Mouse (Mus musculus) forebrain, postnatal 0 days (tissue): ENCODE data around the gene Lrrc4. TPM values are rescaled to one million over a fixed set of nuclear protein-coding genes. Genes with fewer than 3 reads are reported as not detected.

ENCODE experiments used
- ATAC-seq: fragments of 200-750 bp; cut with Nextera tagmentation; 2 replicates; pipeline ENCODE4 v1.8.0; 2017; ENCODE audit warnings: mild to moderate bottlenecking, moderate library complexity
- DNase-seq: peaks from one replicate; pipeline ENCODE4 v3.0.0-alpha.2; 2015
- H3K27ac ChIP-seq: fragments of 300-500 bp; sonication (generic); 2 replicates; pipeline ENCODE4 v1.5.1; 2014; ENCODE audit warnings: low read depth, mild to moderate bottlenecking, antibody characterized with exemption, low read length, moderate library complexity, mixed read lengths
- H3K27me3 ChIP-seq: fragments of 300-500 bp; sonication (generic); 2 replicates; pipeline ENCODE4 v1.6.1; 2014; ENCODE audit warnings: mild to moderate bottlenecking, low read length, mixed read lengths; ENCODE audit not compliant: insufficient read depth
- H3K36me3 ChIP-seq: fragments of 300-500 bp; sonication (generic); 2 replicates; pipeline ENCODE4 v1.6.1; 2014; ENCODE audit warnings: mild to moderate bottlenecking, moderate library complexity; ENCODE audit not compliant: insufficient read depth
- H3K4me1 ChIP-seq: fragments of 300-500 bp; sonication (generic); 2 replicates; pipeline ENCODE4 v1.6.1; 2014; ENCODE audit warnings: antibody characterized with exemption; ENCODE audit not compliant: insufficient read depth
- H3K4me2 ChIP-seq: fragments of 300-500 bp; sonication (generic); 2 replicates; pipeline ENCODE4 v1.6.1; 2014; ENCODE audit warnings: low read depth, mild to moderate bottlenecking, moderate library complexity
- H3K4me3 ChIP-seq: fragments of 300-500 bp; sonication (generic); 2 replicates; pipeline ENCODE4 v1.5.1; 2014; ENCODE audit warnings: low read depth, low read length, mixed read lengths
- H3K9ac ChIP-seq: fragments of 300-500 bp; sonication (generic); 2 replicates; pipeline ENCODE4 v1.6.1; 2014; ENCODE audit warnings: mild to moderate bottlenecking
- H3K9me3 ChIP-seq: fragments of 300-500 bp; sonication (generic); 2 replicates; pipeline ENCODE4 v1.6.1; 2016; ENCODE audit warnings: low read length
- CTCF ChIP-seq: sonication (generic); IDR thresholded peaks from 2 replicates; pipeline ENCODE4 v1.5.1; 2016; ENCODE audit warnings: antibody characterized with exemption, control low read depth, low read depth
- WGBS: fragments of 180-500 bp; shearing (Covaris S2); extraction: QIAGEN DNeasy Blood & Tissue Kit; methylation state at CpG from one replicate; pipeline ENCODE4 v1.1.7; 2014; 5-methylcytosine and 5-hydroxymethylcytosine counted together
- polyA plus RNA-seq: library from polyadenylated mRNA; unstranded; fragments of >200 nt; fragmentation: Nextera tagmentation; extraction: Ambion mirVana; gene quantifications from 2 replicates; pipeline ENCODE4 v1.2.1, GENCODE M21; 2015
- total RNA-seq: library from RNA; depleted of rRNA; stranded (reverse); fragments of >200 nt; gene quantifications from 2 replicates; pipeline ENCODE4 v1.2.3, GENCODE M21; 2014

The Lrrc4 gene
- total and polyA plus RNA-seq, 2 experiments from 2014 or later: 5.4 to 37.1 TPM

GRCm38 (mm10) chr6:28799818-28800217 lies 31.7 kb downstream of the Lrrc4 start:
- no peak for TF ChIP-seq CTCF
- WGBS: 93% methylated on average over 2 of the region's 2 CpGs

GRCm38 (mm10) chr6:28795792-28796515 lies 35.6 kb downstream of the Lrrc4 start:
- Histone ChIP-seq H3K27ac (0 out of 2 replicates have a peak overlapping the region, but pooled peaks have one; percentile 10), H3K27me3 (no peaks in the 10 kb centered on the region), H3K9ac (no peak overlapping the region), H3K4me2 (no peak overlapping the region), H3K4me1 (0 out of 2 replicates have a peak, but pooled peaks cover 7% of the 10 kb centered on the region), H3K36me3 (no peaks in the 10 kb centered on the region), H3K9me3 (no peaks in the 10 kb centered on the region), H3K4me3 (no peak overlapping the region)
- WGBS: 67% methylated on average over 16 of the region's 16 CpGs
- no peak for DNase-seq
- TF ChIP-seq CTCF: no peak
- ATAC-seq: peak; percentile 45

More at GRCm38 (mm10) chr6:28799818-28800217, 31.7 kb downstream of the Lrrc4 start:
- DNase-seq (no peak), ATAC-seq (no peak)
- Histone ChIP-seq H3K4me2 (no peak overlapping the region), H3K9ac (no peak overlapping the region), H3K27ac (no peak overlapping the region), H3K36me3 (no peaks in the 10 kb centered on the region), H3K4me1 (0 out of 2 replicates have a peak, but pooled peaks cover 7% of the 10 kb centered on the region), H3K27me3 (no peaks in the 10 kb centered on the region), H3K9me3 (no peaks in the 10 kb centered on the region), H3K4me3 (no peak overlapping the region)

GRCm38 (mm10) chr6:28795380-28795779 lies 36.2 kb downstream of the Lrrc4 start:
- H3K27ac ChIP-seq: 0 out of 2 replicates have a peak overlapping the region, but pooled peaks have one; percentile 10

GRCm38 (mm10) chr6:28791809-28792208 lies 39.7 kb downstream of the Lrrc4 start:
- ATAC-seq (no peak), DNase-seq (no peak)
- 88% methylated on average over 3 of the region's 3 CpGs for WGBS
- TF ChIP-seq CTCF: no peak
- H3K4me3 ChIP-seq: no peak overlapping the region
- H3K27ac ChIP-seq: no peak overlapping the region
- no peaks in the 10 kb centered on the region for H3K27me3 ChIP-seq
- no peaks in the 10 kb centered on the region for H3K9me3 ChIP-seq
- no peak overlapping the region for H3K4me2 ChIP-seq
- no peak overlapping the region for H3K9ac ChIP-seq
- H3K36me3 ChIP-seq: no peaks in the 10 kb centered on the region
- H3K4me1 ChIP-seq: peaks cover 7% of the 10 kb centered on the region; the same call in 1 of the 2 replicates

More at GRCm38 (mm10) chr6:28795380-28795779, 36.2 kb downstream of the Lrrc4 start:
- 13% methylated on average over 9 of the region's 9 CpGs for WGBS
- Histone ChIP-seq H3K36me3 (no peaks in the 10 kb centered on the region), H3K27me3 (no peaks in the 10 kb centered on the region), H3K9me3 (no peaks in the 10 kb centered on the region), H3K4me1 (0 out of 2 replicates have a peak, but pooled peaks cover 7% of the 10 kb centered on the region), H3K4me3 (no peak overlapping the region), H3K9ac (no peak overlapping the region), H3K4me2 (no peak overlapping the region)
- DNase-seq: peak; percentile 35
- TF ChIP-seq CTCF: no peak
- ATAC-seq: peak; percentile 81

GRCm38 (mm10) chr6:28791183-28791582 lies 40.4 kb downstream of the Lrrc4 start:
- ATAC-seq (no peak), DNase-seq (no peak)
- H3K4me1 ChIP-seq: peaks cover 7% of the 10 kb centered on the region; the same call in 1 of the 2 replicates
- H3K9me3 ChIP-seq: no peaks in the 10 kb centered on the region
- H3K9ac ChIP-seq: no peak overlapping the region
- no peak for TF ChIP-seq CTCF
- no peaks in the 10 kb centered on the region for H3K27me3 ChIP-seq
- no peaks in the 10 kb centered on the region for H3K36me3 ChIP-seq
- no peak overlapping the region for H3K4me2 ChIP-seq
- no peak overlapping the region for H3K4me3 ChIP-seq
- no peak overlapping the region for H3K27ac ChIP-seq
- WGBS: 30% methylated on average over 3 of the region's 3 CpGs

GRCm38 (mm10) chr6:28789685-28790084 lies 41.9 kb downstream of the Lrrc4 start:
- H3K27ac ChIP-seq: no peak overlapping the region
- H3K36me3 ChIP-seq: no peaks in the 10 kb centered on the region
- ATAC-seq (no peak), DNase-seq (no peak)
- no peaks in the 10 kb centered on the region for H3K27me3 ChIP-seq
- H3K4me3 ChIP-seq: no peak overlapping the region
- H3K9me3 ChIP-seq: no peaks in the 10 kb centered on the region
- no peak overlapping the region for H3K9ac ChIP-seq
- 50% methylated on average over 4 of the region's 4 CpGs for WGBS
- no peak overlapping the region for H3K4me2 ChIP-seq
- no peak for TF ChIP-seq CTCF
- H3K4me1 ChIP-seq: no peaks in the 10 kb centered on the region; the same call in 1 of the 2 replicates

- TF ChIP-seq CTCF: no peak
- H3K9ac ChIP-seq: no peak overlapping the region
- no peak overlapping the region for H3K4me2 ChIP-seq
- no peaks in the 10 kb centered on the region; the same call in 1 of the 2 replicates for H3K4me1 ChIP-seq
- H3K36me3 ChIP-seq: no peaks in the 10 kb centered on the region
- no peak for ATAC-seq
- no peak overlapping the region for H3K4me3 ChIP-seq
- H3K27ac ChIP-seq: no peak overlapping the region
- 57% methylated on average over 6 of the region's 6 CpGs for WGBS
- H3K27me3 ChIP-seq: no peaks in the 10 kb centered on the region
- H3K9me3 ChIP-seq: no peaks in the 10 kb centered on the region
- DNase-seq: no peak
These were observed 44.4 kb downstream of the Lrrc4 start for GRCm38 (mm10) chr6:28787133-28787532.
